Mouse (Mus musculus): ENCODE results near the gene Klf12.
"Not testable (repeated sequence)": the region's sequence is repeated elsewhere in the genome, so short reads cannot be mapped to it uniquely, and the experiment has no call there.

Klf12 gene

GRCm38 (mm10) chr14:99886503-99886902 is 398.0 kb downstream of the Klf12 start:
- no peak for DNase-seq (ENCODE audit: low read depth, low spot score)

GRCm38 (mm10) chr14:99885562-99885961 is 398.9 kb downstream of the Klf12 start:
- no peak for DNase-seq (ENCODE audit: low read depth, low spot score)

- DNase-seq (ENCODE audit: low read depth, low spot score): no peak
Observed at GRCm38 (mm10) chr14:99885128-99885527, 399.4 kb downstream of the Klf12 start.

- no peak for DNase-seq (ENCODE audit: low read depth, low spot score)
Observed at GRCm38 (mm10) chr14:99876791-99877578, 407.5 kb downstream of the Klf12 start.

- DNase-seq (ENCODE audit: low read depth, low spot score): no peak
Observed at GRCm38 (mm10) chr14:99873725-99874124, 410.8 kb downstream of the Klf12 start.

- peak; percentile 57 for DNase-seq (ENCODE audit: low read depth, low spot score)
Observed at GRCm38 (mm10) chr14:99856158-99857011, 428.1 kb downstream of the Klf12 start.

- not testable (repeated sequence) for DNase-seq (ENCODE audit: low read depth, low spot score)
Observed at GRCm38 (mm10) chr14:99854467-99854807, 430.0 kb downstream of the Klf12 start.

- not testable (repeated sequence) for DNase-seq (ENCODE audit: low read depth, low spot score)
Observed at GRCm38 (mm10) chr14:99853769-99854466, 430.6 kb downstream of the Klf12 start.

- no peak for DNase-seq (ENCODE audit: low read depth, low spot score)
Observed at GRCm38 (mm10) chr14:99850350-99850749, 434.1 kb downstream of the Klf12 start.

- DNase-seq (ENCODE audit: low read depth, low spot score): no peak
Observed at GRCm38 (mm10) chr14:99847502-99847901, 437.0 kb downstream of the Klf12 start.

- DNase-seq (ENCODE audit: low read depth, low spot score): no peak
Observed at GRCm38 (mm10) chr14:99826713-99827112, 457.8 kb downstream of the Klf12 start.
